Mouse (Mus musculus): ENCODE measurements at regions not wholly inside any gene's neighbourhood (a gene's known extent, or its start where the extent isn't known, plus 50 kb on each side); places are given as distances from the start of the nearest gene placed in this dataset.

- ATAC-seq (ENCODE audit: insufficient number of reproducible peaks, insufficient read depth, low FRiP score, low read depth), result no peak
- H3K27ac ChIP-seq (ENCODE audit: low read length), result no peak overlapping the region
- no peak overlapping the region for H3K9ac ChIP-seq (replicated peaks; ENCODE audit: low read depth, low read length)
- no peaks in the 10 kb centered on the region for H3K9me3 ChIP-seq (ENCODE audit: control insufficient read depth, low read depth, low read length)
- H3K4me1 ChIP-seq (ENCODE audit: control insufficient read depth, insufficient read depth, low read length), result no peaks in the 10 kb centered on the region
- 92% methylated on average over 1 of the region's 1 CpGs for WGBS
- H3K27me3 ChIP-seq (ENCODE audit: control insufficient read depth, insufficient read depth, low read length), result no peaks in the 10 kb centered on the region
- H3K4me2 ChIP-seq (replicated peaks; ENCODE audit: low read depth, low read length), result no peak overlapping the region
- H3K4me3 ChIP-seq (ENCODE audit: low read depth, low read length), result no peak overlapping the region
- H3K36me3 ChIP-seq (ENCODE audit: control insufficient read depth, insufficient read depth, low read length), result no peaks in the 10 kb centered on the region
Observed at GRCm38 (mm10) chr15:70489548-70489947, 3344.8 kb upstream of the Gm6569 start.

GRCm38 (mm10) chr15:70507046-70507818 is 3327.1 kb upstream of the Gm6569 start:
- ATAC-seq (ENCODE audit: insufficient number of reproducible peaks, insufficient read depth, low FRiP score, low read depth), result no peak
- WGBS, result 68% methylated on average over 2 of the region's 2 CpGs
- H3K4me3 ChIP-seq (ENCODE audit: low read depth, low read length), result no peak overlapping the region
- H3K27ac ChIP-seq (ENCODE audit: low read length), result no peak overlapping the region
- no peaks in the 10 kb centered on the region for H3K36me3 ChIP-seq (ENCODE audit: control insufficient read depth, insufficient read depth, low read length)
- H3K4me1 ChIP-seq (ENCODE audit: control insufficient read depth, insufficient read depth, low read length), result no peaks in the 10 kb centered on the region
- H3K27me3 ChIP-seq (ENCODE audit: control insufficient read depth, insufficient read depth, low read length), result no peaks in the 10 kb centered on the region
- H3K9ac ChIP-seq (replicated peaks; ENCODE audit: low read depth, low read length), result no peak overlapping the region
- H3K9me3 ChIP-seq (ENCODE audit: control insufficient read depth, low read depth, low read length), result no peaks in the 10 kb centered on the region
- H3K4me2 ChIP-seq (replicated peaks; ENCODE audit: low read depth, low read length), result no peak overlapping the region

GRCm38 (mm10) chr15:70520551-70520950 is 3313.8 kb upstream of the Gm6569 start:
- Histone ChIP-seq H3K9me3 (ENCODE audit: control insufficient read depth, low read depth, low read length) (no peaks in the 10 kb centered on the region), H3K36me3 (ENCODE audit: control insufficient read depth, insufficient read depth, low read length) (no peaks in the 10 kb centered on the region), H3K4me2 (replicated peaks; ENCODE audit: low read depth, low read length) (no peak overlapping the region), H3K4me3 (ENCODE audit: low read depth, low read length) (no peak overlapping the region), H3K9ac (replicated peaks; ENCODE audit: low read depth, low read length) (no peak overlapping the region), H3K27ac (ENCODE audit: low read length) (no peak overlapping the region), H3K4me1 (ENCODE audit: control insufficient read depth, insufficient read depth, low read length) (no peaks in the 10 kb centered on the region), H3K27me3 (ENCODE audit: control insufficient read depth, insufficient read depth, low read length) (no peaks in the 10 kb centered on the region)
- no peak for ATAC-seq (ENCODE audit: insufficient number of reproducible peaks, insufficient read depth, low FRiP score, low read depth)
- WGBS, result 74% methylated on average over 4 of the region's 4 CpGs

- Histone ChIP-seq H3K27ac (ENCODE audit: low read length) (no peak overlapping the region), H3K4me3 (ENCODE audit: low read depth, low read length) (no peak overlapping the region), H3K27me3 (ENCODE audit: control insufficient read depth, insufficient read depth, low read length) (no peaks in the 10 kb centered on the region), H3K36me3 (ENCODE audit: control insufficient read depth, insufficient read depth, low read length) (no peaks in the 10 kb centered on the region), H3K4me2 (replicated peaks; ENCODE audit: low read depth, low read length) (no peak overlapping the region), H3K9me3 (ENCODE audit: control insufficient read depth, low read depth, low read length) (no peaks in the 10 kb centered on the region), H3K4me1 (ENCODE audit: control insufficient read depth, insufficient read depth, low read length) (no peaks in the 10 kb centered on the region), H3K9ac (replicated peaks; ENCODE audit: low read depth, low read length) (no peak overlapping the region)
- 34% methylated on average over 18 of the region's 18 CpGs for WGBS
- ATAC-seq (ENCODE audit: insufficient number of reproducible peaks, insufficient read depth, low FRiP score, low read depth), result no peak
Observed at GRCm38 (mm10) chr15:70554773-70555582, 3279.4 kb upstream of the Gm6569 start.

- H3K27me3 ChIP-seq (ENCODE audit: control insufficient read depth, insufficient read depth, low read length), result no peaks in the 10 kb centered on the region
- WGBS, result 41% methylated on average over 1 of the region's 1 CpGs
- H3K4me2 ChIP-seq (replicated peaks; ENCODE audit: low read depth, low read length), result no peak overlapping the region
- no peaks in the 10 kb centered on the region for H3K4me1 ChIP-seq (ENCODE audit: control insufficient read depth, insufficient read depth, low read length)
- no peak for ATAC-seq (ENCODE audit: insufficient number of reproducible peaks, insufficient read depth, low FRiP score, low read depth)
- no peak overlapping the region for H3K27ac ChIP-seq (ENCODE audit: low read length)
- H3K36me3 ChIP-seq (ENCODE audit: control insufficient read depth, insufficient read depth, low read length), result no peaks in the 10 kb centered on the region
- H3K9me3 ChIP-seq (ENCODE audit: control insufficient read depth, low read depth, low read length), result no peaks in the 10 kb centered on the region
- no peak overlapping the region for H3K9ac ChIP-seq (replicated peaks; ENCODE audit: low read depth, low read length)
- H3K4me3 ChIP-seq (ENCODE audit: low read depth, low read length), result no peak overlapping the region
Observed at GRCm38 (mm10) chr15:70555583-70555894, 3278.8 kb upstream of the Gm6569 start.

GRCm38 (mm10) chr15:70594295-70594694 is 3240.1 kb upstream of the Gm6569 start:
- WGBS, result 54% methylated on average over 1 of the region's 1 CpGs

GRCm38 (mm10) chr15:70600762-70601489 is 3233.4 kb upstream of the Gm6569 start:
- no peaks in the 10 kb centered on the region for H3K9me3 ChIP-seq (ENCODE audit: control insufficient read depth, low read depth, low read length)
- no peaks in the 10 kb centered on the region for H3K27me3 ChIP-seq (ENCODE audit: control insufficient read depth, insufficient read depth, low read length)
- H3K36me3 ChIP-seq (ENCODE audit: control insufficient read depth, insufficient read depth, low read length), result no peaks in the 10 kb centered on the region
- no peak overlapping the region for H3K4me2 ChIP-seq (replicated peaks; ENCODE audit: low read depth, low read length)
- ATAC-seq (ENCODE audit: insufficient number of reproducible peaks, insufficient read depth, low FRiP score, low read depth), result peak; percentile 61; the same call in 1 of the 2 replicates
- no peaks in the 10 kb centered on the region for H3K4me1 ChIP-seq (ENCODE audit: control insufficient read depth, insufficient read depth, low read length)
- 68% methylated on average over 2 of the region's 2 CpGs for WGBS
- H3K4me3 ChIP-seq (ENCODE audit: low read depth, low read length), result no peak overlapping the region
- no peak overlapping the region for H3K9ac ChIP-seq (replicated peaks; ENCODE audit: low read depth, low read length)
- no peak overlapping the region for H3K27ac ChIP-seq (ENCODE audit: low read length)

More at GRCm38 (mm10) chr15:70594295-70594694, 3240.1 kb upstream of the Gm6569 start:
- Histone ChIP-seq H3K4me1 (ENCODE audit: control insufficient read depth, insufficient read depth, low read length) (no peaks in the 10 kb centered on the region), H3K9ac (replicated peaks; ENCODE audit: low read depth, low read length) (no peak overlapping the region), H3K36me3 (ENCODE audit: control insufficient read depth, insufficient read depth, low read length) (no peaks in the 10 kb centered on the region), H3K27ac (ENCODE audit: low read length) (no peak overlapping the region), H3K4me2 (replicated peaks; ENCODE audit: low read depth, low read length) (no peak overlapping the region), H3K4me3 (ENCODE audit: low read depth, low read length) (no peak overlapping the region), H3K27me3 (ENCODE audit: control insufficient read depth, insufficient read depth, low read length) (no peaks in the 10 kb centered on the region), H3K9me3 (ENCODE audit: control insufficient read depth, low read depth, low read length) (no peaks in the 10 kb centered on the region)
- no peak for ATAC-seq (ENCODE audit: insufficient number of reproducible peaks, insufficient read depth, low FRiP score, low read depth)

- no peak for ATAC-seq (ENCODE audit: insufficient number of reproducible peaks, insufficient read depth, low FRiP score, low read depth)
Observed at GRCm38 (mm10) chr15:70605251-70605650, 3229.1 kb upstream of the Gm6569 start.

More at GRCm38 (mm10) chr15:70605251-70605650, 3229.1 kb upstream of the Gm6569 start:
- H3K9me3 ChIP-seq (ENCODE audit: control insufficient read depth, low read depth, low read length), result no peaks in the 10 kb centered on the region
- H3K9ac ChIP-seq (replicated peaks; ENCODE audit: low read depth, low read length), result no peak overlapping the region
- H3K36me3 ChIP-seq (ENCODE audit: control insufficient read depth, insufficient read depth, low read length), result no peaks in the 10 kb centered on the region
- no peaks in the 10 kb centered on the region for H3K27me3 ChIP-seq (ENCODE audit: control insufficient read depth, insufficient read depth, low read length)
- 83% methylated on average over 4 of the region's 4 CpGs for WGBS
- no peak overlapping the region for H3K27ac ChIP-seq (ENCODE audit: low read length)
- H3K4me2 ChIP-seq (replicated peaks; ENCODE audit: low read depth, low read length), result no peak overlapping the region
- H3K4me3 ChIP-seq (ENCODE audit: low read depth, low read length), result no peak overlapping the region
- H3K4me1 ChIP-seq (ENCODE audit: control insufficient read depth, insufficient read depth, low read length), result no peaks in the 10 kb centered on the region
